Mouse (Mus musculus) cerebellum, adult 18-20 months (tissue): ENCODE results near the gene Rpap1.
A peak's percentile ranks its signal among the peaks of the same experiment; 100 is the strongest.

Experiments used
- DNase-seq, 2 experiments: peaks; one replicate each; pipeline ENCODE4 v3.0.0; 2021

Rpap1 gene

GRCm38 (mm10) chr2:119787206-119787883 is at the start of gene Rpap1:
Gene Rpap1, minus strand, starts transcription at chr2:119787537.
- DNase-seq: peak; percentile 84 to 88

- DNase-seq: no peak
Observed at GRCm38 (mm10) chr2:119834231-119834630, 46.9 kb upstream of the Rpap1 start.

GRCm38 (mm10) chr2:119830579-119830978 is 43.2 kb upstream of the Rpap1 start:
- DNase-seq: no peak

- peak in 1 of 2 experiments; percentile 49 for DNase-seq
Observed at GRCm38 (mm10) chr2:119821136-119821535, 33.8 kb upstream of the Rpap1 start.

GRCm38 (mm10) chr2:119818668-119819272 is 31.4 kb upstream of the Rpap1 start:
- DNase-seq: no peak

- DNase-seq: peak; percentile 79 to 84
Observed at GRCm38 (mm10) chr2:119817047-119817446, 29.7 kb upstream of the Rpap1 start.

GRCm38 (mm10) chr2:119816611-119817010 is 29.3 kb upstream of the Rpap1 start:
- DNase-seq: peak in 1 of 2 experiments; percentile 33

- DNase-seq: peak in 1 of 2 experiments; percentile 51
Observed at GRCm38 (mm10) chr2:119814376-119814933, 27.1 kb upstream of the Rpap1 start.

- peak; percentile 60 to 72 for DNase-seq
Observed at GRCm38 (mm10) chr2:119811490-119812146, 24.3 kb upstream of the Rpap1 start.

- DNase-seq: no peak
Observed at GRCm38 (mm10) chr2:119810890-119811289, 23.6 kb upstream of the Rpap1 start.

GRCm38 (mm10) chr2:119808881-119809280 is 21.5 kb upstream of the Rpap1 start:
- DNase-seq: no peak

GRCm38 (mm10) chr2:119808438-119808837 is 21.1 kb upstream of the Rpap1 start:
- DNase-seq: no peak

GRCm38 (mm10) chr2:119805536-119805935 is 18.2 kb upstream of the Rpap1 start:
- DNase-seq: peak; percentile 46 to 49

GRCm38 (mm10) chr2:119804776-119805175 is 17.4 kb upstream of the Rpap1 start:
- peak; percentile 55 to 63 for DNase-seq

- DNase-seq: no peak
Observed at GRCm38 (mm10) chr2:119804275-119804628, 16.9 kb upstream of the Rpap1 start.

GRCm38 (mm10) chr2:119803618-119804274 is 16.4 kb upstream of the Rpap1 start:
- no peak for DNase-seq

GRCm38 (mm10) chr2:119802767-119803617 is 15.7 kb upstream of the Rpap1 start:
- peak in 1 of 2 experiments; percentile 41 for DNase-seq

- peak; percentile 82 to 91 for DNase-seq
Observed at GRCm38 (mm10) chr2:119800876-119801846, 13.8 kb upstream of the Rpap1 start.

GRCm38 (mm10) chr2:119799961-119800550 is 12.7 kb upstream of the Rpap1 start:
- peak in 1 of 2 experiments; percentile 62 for DNase-seq

- peak; percentile 68 to 77 for DNase-seq
Observed at GRCm38 (mm10) chr2:119799181-119799960, 12.0 kb upstream of the Rpap1 start.
